Mouse (Mus musculus) layer of hippocampus, postnatal 14 days (tissue): ENCODE results near the gene Lurap1l. TPM values are rescaled to one million over a fixed set of nuclear protein-coding genes. Genes with fewer than 3 reads are reported as not detected.
"Not testable (repeated sequence)": the region's sequence is repeated elsewhere in the genome, so short reads cannot be mapped to it uniquely, and the experiment has no call there.

Source experiments
- DNase-seq, 2 experiments: peaks; one replicate each; pipeline ENCODE4 v3.0.0; 2021 to 2022; ENCODE audit warnings: low spot score in 2 of 2, mixed read lengths in 1 of 2
- total RNA-seq, 2 experiments: library from RNA; stranded (reverse); gene quantifications; 2 replicates each; pipeline ENCODE4 v1.2.3; 2021

Lurap1l gene
- total RNA-seq, 2 experiments from 2014 or later: 18.8 to 20.4 TPM

DNA sequence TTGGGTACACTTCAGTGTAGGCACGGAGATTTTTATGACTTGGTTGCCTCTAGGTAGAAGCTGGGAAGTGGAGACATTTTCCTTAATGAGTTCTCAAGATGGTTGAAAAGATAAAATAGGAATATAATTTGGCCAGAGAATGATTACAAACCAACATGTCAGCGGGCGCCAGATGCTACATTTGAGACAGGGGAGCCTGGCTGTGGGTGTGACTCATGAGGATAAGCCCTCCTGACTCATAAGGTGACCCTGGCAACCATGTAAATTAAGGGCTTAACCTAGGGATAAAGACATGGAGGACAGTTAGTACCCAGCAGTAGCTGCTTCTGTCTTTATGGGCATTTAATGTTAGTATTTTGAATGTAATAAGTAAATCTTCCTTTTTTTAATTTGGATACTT lies 6.2 kb downstream of the Lurap1l start:
- no peak for DNase-seq

- DNase-seq: not testable (repeated sequence)
Observed at GRCm38 (mm10) chr4:80917128-80917527, 6.7 kb downstream of the Lurap1l start.

DNA sequence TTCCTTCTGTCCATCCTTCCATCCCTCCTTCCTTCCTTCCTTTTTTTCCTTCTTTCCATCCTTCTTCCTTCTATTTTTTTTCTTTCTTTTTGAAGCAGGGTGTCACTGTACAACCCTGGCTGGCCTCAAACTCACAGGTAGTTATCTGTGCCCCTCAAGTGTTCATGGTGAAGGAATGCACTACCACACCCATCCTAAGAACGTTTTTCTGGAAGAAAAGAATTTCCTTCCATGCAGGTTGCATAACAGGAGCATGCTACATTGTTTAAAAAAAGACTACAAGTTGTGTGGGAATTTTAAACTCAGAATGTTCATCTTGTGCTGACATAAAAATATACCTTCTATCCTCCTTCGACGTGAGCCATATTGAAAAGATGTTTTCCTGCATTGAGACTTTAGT lies 7.4 kb downstream of the Lurap1l start:
- no peak for DNase-seq

DNA sequence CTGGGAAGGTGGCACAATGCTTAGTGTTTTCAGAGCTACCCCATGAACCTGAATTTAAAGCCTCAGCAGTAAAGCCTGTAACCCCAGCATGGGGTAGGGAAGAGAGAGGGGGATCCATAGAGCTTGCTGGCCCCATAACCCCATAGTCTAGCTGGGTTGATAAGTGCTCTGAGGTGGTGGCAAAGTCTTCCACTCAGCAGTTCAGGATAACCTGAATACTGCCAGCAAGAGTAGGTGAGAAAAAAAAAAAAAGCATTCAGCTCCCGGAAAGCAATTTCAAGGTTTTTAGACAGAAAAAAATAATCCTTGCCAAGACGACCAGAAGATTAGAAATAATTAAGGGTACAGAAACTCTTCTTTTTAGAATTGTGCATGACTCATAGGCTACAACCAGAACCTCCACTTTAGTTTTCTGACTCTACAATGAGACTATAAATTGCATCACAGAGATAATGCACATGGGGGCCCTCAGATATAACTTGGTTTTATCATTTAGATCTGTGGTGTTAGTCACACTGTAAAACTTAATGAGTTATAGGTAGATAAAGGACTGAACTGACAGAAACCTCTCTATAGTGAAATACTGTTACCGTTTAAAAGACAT lies 8.2 kb downstream of the Lurap1l start:
- no peak for DNase-seq

DNA sequence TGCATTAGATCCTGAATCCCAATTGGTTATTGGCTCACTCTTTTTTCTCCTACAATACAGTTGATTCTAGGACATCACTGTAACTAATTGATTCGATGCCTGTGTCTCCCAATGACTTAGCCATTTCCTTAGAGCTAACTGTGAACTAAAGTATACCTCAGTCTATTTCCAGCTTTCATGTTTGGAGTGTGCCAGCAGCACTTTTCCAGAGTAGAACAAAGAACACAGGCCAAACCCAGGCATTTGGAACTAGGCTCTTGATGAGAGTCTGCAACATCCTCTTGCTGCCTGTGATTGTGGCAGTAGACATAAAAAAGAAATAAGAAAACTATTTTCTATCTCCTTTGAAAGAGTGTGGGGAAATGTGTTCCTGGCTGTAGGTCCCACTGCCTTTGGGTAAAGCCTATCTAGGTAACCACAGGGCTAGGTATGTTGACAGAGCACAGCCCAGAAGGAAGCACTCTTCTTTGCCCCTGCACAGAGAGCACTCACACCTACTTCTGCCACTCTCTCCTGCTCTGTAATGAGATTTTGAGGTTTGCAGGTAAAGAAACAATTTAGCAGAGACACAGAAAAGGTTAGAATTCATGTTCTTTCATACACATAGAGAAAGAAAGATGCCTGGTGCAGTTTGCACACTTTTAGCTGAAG lies 8.9 kb downstream of the Lurap1l start:
- no peak for DNase-seq

- no peak for DNase-seq
Observed at GRCm38 (mm10) chr4:80921646-80922489, 11.4 kb downstream of the Lurap1l start.

GRCm38 (mm10) chr4:80922654-80923053 lies 12.2 kb downstream of the Lurap1l start:
- no peak for DNase-seq

DNA sequence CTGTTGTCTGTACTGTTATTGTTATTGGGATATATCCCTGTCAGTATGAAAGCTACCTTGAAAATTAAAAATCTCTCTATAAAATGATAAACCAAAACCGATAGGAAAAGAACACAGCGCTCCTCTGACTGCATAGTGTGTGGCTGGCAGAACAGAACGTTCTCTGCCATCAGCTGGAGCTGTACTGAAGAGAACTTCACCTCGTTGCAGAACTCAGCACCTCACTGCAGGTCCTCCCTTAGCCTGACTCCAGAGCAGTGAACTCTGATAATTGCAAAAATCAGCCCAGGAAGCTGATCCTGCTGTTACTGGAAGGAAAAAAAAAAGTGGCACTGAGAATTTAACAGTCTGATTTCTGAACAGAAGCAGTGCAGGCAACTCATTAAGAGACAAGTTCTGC lies 14.4 kb downstream of the Lurap1l start:
- no peak for DNase-seq

GRCm38 (mm10) chr4:80925752-80926519 lies 15.5 kb downstream of the Lurap1l start:
- DNase-seq: peak in 1 of 2 experiments; percentile 59

DNA sequence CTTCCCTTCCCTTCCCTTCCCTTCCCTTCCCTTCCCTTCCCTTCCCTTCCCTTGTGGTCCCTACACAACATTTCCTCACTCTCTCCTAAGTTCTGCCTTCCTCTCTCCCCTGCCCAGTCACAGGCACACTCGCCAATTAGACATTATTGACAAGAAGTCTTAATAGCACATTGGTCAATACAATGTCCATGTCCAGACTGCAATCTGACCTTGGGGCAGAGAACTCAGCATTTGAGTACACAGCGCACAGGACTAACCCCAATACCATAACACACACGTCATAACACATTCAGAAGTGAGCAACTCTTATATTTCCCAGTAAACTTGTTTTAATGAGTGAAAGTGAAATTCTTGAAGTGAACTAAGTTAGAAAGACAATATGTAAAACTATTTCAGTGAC lies 24.3 kb downstream of the Lurap1l start:
- DNase-seq: no peak

- no peak for DNase-seq
Observed at GRCm38 (mm10) chr4:80939115-80939514, 28.7 kb downstream of the Lurap1l start.

- DNase-seq: no peak
Observed at GRCm38 (mm10) chr4:80940946-80941345, 30.5 kb downstream of the Lurap1l start.

DNA sequence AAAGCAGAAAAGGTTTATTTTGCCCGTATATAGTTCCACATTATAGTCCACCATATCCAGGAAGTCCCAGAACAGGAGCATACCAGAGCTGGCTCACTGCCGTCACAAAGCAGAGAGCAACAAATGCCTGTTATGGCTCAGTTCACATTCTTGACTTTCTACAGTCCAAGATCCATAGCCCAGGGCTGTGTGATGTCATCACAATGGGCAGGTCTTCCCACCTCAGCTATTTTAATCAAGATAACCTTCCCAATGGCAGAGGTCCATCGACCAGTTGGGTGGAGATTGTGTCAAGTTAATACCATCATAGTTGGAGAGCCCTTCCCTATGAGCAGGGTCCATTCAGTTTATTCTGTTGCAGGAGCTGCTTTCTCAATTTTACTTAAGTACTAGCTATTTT lies 31.5 kb downstream of the Lurap1l start:
- no peak for DNase-seq

- DNase-seq: peak in 1 of 2 experiments; percentile 68
Observed at GRCm38 (mm10) chr4:80944605-80945004, 34.2 kb downstream of the Lurap1l start.

DNA sequence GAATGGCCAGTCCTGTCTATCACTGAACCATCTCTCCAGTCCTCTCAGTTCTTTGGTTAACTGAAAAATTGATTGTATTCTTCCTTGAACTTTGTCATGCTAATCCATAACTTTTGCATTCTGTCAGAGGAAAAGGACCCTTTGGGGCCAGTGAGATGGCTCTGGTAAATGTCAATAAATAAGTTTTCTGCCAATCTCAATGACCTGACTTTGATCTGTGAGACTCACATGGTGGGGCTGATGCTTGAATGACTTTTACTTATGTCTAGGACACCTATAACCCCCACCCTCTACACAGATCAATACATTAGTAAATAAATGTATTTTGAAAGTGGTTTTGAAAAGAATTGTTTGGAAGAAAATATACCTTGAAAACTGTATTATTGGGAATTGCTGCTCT lies 38.7 kb downstream of the Lurap1l start:
- DNase-seq: no peak

GRCm38 (mm10) chr4:80949720-80950119 lies 39.3 kb downstream of the Lurap1l start:
- no peak for DNase-seq

GRCm38 (mm10) chr4:80950280-80950781 lies 39.9 kb downstream of the Lurap1l start:
- DNase-seq: no peak

- DNase-seq: no peak
Observed at GRCm38 (mm10) chr4:80952653-80953052, 42.2 kb downstream of the Lurap1l start.

- DNase-seq: no peak
Observed at GRCm38 (mm10) chr4:80955942-80956341, 45.5 kb downstream of the Lurap1l start.

- DNase-seq: no peak
Observed at GRCm38 (mm10) chr4:80967526-80967925, 57.1 kb downstream of the Lurap1l start.

DNA sequence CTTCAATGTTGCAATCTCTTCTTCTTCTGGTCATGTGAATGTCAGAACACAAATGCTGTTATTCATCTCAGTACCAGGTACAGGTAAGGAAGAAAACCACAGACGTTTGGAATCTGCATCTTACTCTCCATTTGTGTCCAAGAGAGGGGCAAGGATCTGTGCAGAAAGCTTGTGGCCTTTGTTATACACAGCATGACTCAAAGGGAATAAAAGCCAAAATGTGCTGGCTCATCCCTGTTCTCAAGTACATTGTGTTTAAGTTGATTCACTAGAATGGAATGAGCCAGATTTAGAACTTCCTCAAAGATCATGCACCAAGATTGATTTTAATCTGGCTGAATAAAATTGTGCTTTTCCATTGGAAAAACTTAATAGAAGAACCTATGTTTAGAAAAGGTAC lies 61.4 kb downstream of the Lurap1l start:
- DNase-seq: no peak
